Mouse (Mus musculus) naive thymus-derived CD4-positive, alpha-beta T cell, adult 2 months (primary cell): Measurements from ENCODE around the gene Ube2k.
"Not testable (repeated sequence)": the region's sequence is repeated elsewhere in the genome, so short reads cannot be mapped to it uniquely, and the experiment has no call there.

Experiments used
- DNase-seq: peaks from one replicate; pipeline ENCODE4 v3.0.0-alpha.2; 2011; ENCODE audit warnings: low read depth

The Ube2k gene

DNA sequence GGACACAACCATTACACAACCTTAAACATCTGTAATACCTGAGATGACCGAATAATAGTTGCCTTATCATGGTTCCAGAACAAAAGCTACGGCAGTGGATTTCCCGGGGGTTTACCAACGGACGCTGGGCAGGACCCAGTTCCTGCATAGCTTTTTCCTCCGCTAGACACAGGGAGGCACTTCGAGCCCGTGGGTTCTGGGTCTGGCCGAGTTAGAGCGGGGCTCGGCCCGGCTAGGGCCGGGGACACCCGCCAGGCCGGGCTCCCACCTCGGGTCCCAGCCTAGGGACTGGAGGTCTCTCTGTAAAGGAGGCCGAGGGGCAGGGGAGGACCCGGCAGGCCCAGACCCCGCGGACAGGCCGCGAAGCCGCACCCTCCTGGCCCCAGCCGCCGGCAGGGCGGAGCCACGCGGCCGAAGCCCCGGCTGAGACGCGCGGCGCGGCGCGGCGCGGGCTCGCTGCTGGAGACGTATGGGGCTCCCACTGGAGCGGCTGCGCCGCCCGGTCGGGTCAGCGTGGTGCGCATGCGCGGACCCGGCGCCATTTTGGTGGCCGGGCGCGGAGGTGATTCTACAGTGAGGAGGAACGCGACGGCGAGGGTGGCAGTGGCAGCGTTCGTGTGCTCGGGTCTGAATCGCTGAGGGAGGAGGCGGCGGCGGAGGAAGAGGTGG lies at the start of gene Ube2k, which contains the start of gene Smim14:
TSS of gene Ube2k (plus strand) at position 483 of the 669 bp plus-strand sequence.
TSS of gene Smim14 (minus strand) at position 434 of the 669 bp plus-strand sequence.
- peak; percentile 95 for DNase-seq

DNA sequence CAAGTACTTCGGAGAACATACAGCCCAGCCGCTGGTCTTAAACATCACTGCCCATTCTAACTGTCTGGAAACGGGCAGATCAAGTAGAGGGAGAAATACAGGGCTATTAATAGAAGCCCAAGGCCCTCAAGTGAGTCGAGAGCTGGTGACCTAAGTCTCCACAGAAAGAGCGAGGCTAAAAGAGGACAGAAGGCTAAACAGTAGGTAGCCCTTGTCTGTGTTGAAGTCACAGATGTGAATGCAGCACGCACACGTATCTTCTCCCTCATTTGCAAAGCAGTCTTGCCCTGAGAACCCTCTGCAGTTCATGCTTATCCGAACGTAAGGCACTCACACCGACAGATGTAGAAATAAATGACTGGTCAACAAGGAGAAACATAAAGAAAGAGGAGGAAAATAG lies 49.7 kb upstream of the Ube2k start:
- DNase-seq: no peak

DNA sequence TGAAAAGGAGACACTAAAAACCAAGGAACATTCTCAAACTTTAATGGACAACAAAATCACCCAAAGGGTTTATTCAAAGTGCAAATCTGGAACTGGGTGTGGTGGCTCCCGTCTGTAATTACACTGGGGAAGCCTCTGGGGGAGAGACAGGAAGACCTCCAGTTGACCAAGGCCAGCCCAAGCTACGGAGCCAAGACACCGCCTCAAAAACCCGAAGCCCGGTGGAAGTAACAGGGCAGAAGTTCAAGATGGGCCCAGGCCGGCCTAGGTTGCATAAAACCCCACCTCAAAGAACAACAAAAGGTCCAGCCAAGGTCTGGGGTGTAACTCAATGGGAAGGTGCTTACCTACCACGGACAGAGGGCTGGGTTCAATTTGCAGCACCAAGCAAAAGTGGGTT lies 48.3 kb upstream of the Ube2k start:
- no peak for DNase-seq

DNA sequence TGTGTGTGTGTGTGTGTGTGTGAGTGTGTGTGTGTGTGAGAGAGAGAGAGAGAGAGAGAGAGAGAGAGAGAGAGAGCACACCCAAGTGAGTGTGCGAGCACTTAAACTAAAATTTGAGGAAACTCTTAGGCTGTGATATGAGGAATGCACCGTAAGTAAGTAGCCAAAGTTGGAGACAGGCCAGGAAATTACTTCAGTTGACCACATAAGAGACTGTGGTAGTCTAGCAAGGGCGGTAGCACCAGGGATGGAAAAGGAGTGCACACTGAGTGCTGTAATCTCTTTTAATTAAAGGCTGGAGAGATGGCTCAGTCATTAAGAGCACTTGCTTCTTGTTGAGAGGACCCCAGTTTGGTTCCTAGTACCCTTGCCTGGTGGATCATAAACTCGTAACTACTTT lies 47.2 kb upstream of the Ube2k start:
- peak; percentile 65 for DNase-seq

DNA sequence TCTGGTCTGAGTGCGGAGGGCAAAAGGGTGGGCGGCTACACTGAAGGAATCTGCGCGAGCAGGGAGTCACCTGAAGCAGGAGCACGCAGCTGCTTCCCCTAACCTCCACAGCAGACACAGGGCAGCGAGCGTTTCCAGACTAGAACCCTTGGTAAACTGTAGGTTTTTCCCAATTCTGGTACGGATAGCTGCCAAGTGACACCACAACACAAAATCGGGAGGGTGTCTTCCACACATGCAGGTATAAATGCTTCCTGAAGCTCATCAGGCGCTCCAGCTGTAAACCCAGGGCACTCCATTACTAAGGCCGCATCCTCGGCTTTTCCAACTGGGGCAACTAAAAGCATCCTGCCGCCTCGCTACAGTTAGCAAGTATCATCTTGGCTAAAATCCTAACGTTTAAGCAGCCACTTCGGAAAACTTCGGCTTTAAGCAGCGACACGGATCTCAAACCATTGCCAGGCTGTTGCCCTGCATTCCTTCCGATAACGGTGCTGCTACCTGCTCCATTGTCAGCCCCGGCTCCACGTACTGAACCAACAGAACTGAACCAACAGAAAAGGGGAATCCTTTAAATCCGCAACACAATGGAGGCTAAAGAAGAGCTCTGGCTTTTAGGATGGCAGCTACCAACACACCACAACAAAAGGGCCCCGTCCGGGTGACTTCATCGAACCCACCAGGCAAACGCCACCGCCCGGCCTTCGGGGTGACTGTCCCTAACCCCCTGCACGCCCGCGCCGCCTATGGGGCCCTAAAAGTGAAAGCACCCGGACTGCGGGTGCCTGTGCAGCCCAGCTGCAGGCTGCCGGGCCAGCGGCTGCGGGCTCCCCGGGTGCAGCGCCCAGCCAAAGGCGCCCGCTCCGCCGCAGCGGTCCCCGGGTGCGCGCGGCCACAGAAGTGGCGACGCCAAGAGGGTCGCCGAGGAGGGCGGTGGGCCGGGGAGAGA lies 45.0 kb upstream of the Ube2k start:
- DNase-seq: peak; percentile 86

DNA sequence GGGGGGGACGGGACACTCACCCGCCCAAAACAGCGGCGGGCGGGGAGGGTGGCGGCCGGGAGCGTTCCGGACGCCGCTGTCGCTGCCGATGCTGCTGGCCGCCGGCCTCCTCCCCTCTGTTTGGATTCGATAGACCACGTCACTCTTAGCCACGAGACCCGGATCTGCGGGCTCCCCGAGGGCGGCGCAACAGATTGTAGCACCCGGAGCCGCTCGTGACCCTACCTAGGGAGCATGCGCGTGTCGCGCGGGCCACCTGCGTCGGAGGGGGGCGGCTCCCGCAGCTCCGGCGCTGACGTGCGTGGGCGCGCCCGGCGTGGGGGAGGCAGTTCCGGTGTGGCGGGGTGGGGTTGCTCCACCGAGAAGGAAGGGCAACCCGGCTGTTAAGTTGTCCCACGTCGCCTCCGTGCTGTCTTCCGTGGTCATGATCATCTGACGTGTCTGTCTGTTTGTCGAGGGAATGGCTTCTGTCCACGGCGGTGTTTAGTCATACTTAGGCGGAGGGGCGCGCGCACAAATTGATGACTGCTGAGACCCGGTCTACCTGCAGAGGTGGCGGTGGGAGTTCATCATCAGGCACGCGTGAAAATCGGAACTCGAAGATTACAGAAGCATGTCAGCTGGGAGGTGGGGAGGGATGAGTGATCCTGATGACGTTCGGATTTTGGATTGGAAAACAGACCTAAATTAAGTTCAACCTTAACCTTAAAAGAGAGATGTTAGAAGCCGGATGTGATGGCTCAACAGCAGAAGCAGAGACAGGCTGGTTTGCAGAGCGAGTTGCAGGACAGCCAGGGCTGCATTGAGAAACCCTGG lies 44.1 kb upstream of the Ube2k start, which contains the start of gene Gm43552:
TSS of gene Gm43552 (minus strand) at position 118 of the 816 bp plus-strand sequence.
- DNase-seq: peak; percentile 98

DNA sequence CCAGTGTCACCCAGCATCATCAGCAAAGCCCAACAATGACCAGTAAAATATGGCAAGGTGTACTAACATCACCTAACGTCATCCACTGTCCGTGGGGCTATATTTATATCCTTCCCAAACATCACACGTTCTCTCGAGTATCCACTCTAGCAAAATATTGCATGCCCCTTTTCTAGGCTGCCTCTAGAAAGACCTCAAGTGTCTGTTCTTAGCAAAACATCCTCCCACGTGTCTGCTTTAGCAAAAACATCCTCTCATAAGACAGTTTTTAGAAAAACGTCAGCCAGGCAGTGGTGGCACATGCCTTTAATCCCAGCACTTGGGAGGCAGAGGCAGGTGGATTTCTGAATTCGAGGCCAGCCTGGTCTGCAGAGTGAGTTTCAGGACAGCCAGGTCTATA lies 36.8 kb upstream of the Ube2k start:
- peak; percentile 47 for DNase-seq

DNA sequence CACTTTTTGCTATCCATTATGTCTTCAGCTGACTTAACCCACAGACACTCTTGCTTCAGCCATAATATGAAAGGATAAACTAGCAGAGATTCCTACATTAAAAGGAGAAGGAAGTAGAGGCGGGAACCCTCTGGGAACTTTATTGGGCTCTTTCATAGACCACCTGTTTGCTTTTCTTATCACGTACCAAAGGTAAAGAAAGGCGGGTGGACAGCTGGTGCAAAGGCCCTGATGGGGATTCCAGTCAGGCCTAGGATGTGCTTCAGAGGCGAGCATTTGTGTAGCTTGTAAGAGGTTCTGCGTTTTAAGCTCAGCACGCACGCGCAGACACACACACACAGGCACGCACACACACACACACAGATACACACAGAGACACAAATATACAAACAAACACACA lies 35.6 kb upstream of the Ube2k start:
- no peak for DNase-seq

DNA sequence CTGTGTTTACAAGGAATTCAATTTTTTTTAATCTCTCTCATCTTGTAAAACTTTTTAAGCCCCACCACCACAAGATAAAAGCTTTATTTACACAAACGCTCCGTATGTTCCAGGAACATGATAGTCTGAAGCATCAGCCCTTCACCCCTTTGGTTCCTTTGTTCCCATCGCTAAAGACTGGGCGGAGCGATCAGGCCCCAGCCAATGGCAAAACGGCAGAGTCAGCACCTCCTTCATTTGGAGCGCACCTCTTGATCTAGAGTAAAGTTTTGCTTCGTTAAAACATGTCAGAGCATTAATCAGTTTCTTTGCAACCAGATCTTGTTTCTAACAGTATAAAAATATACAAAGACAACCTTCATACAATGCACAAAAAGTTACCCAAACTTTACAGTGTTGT lies 31.2 kb upstream of the Ube2k start:
- DNase-seq: peak; percentile 39

DNA sequence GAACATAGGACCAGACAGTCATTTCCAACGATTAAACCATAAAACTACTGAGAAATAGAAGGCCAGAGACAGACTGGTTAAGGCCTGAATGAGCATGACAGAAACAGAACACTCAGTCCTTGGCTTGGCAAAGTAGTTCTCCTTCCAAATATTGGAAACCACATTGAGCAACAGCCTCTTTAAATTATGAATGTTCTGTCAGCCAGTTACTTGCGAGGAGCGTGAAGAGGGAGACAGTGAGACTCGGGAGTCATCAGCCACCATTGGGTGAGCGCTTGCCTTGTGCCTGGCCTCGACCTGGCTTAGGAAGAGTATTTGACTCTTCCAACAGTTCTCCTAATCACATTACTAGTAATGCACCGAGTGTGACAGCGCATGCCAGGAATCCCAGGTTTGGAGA lies 28.6 kb upstream of the Ube2k start:
- DNase-seq: no peak

DNA sequence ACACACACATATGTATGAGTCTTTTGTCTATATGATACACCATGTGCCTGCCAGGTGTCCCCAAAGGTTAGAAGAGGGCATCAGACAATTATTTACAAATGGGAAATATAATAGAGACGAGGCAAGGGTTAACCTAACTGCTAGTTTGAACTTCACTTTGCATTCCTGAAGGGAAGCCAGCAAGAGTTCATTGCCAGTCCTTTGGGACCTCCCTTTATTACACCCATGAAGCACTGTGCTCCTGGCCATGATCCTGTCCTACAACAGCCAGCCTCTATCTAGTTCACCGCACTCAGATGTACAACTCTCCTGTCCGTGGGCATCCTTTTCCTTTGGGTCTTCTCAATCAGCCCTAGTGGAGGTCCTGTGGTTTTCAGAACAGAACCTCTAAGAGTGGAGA lies 23.5 kb upstream of the Ube2k start:
- DNase-seq: no peak

DNA sequence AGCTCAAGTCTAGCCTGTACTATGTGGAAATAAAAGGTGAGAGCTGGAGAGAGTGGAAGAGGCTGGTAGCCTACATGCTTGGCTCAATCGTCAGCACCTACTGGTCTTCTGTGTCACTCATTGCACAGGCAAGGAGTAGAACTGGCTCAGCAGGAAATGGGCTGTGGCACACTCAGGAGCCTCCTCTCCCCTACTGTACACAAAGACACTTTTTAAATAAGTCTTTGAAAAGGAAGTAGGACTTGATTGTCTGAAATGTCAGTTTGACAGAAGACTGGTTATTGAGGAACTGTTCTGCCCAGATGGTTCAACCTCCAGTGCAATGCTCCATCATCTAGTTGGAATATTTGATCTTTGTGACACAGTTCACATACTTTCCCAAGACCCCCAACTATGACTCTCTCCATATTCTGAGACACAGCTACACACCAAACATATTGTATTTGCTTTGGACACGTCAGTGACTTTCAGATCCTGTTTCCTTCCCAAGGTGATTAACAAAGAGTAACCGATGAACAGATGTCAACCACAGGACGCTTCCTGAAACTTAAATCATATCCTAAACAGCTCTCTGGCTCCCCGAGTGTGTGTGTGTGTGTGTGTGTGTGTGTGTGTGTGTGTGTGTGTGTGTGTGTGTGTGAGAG lies 22.3 kb upstream of the Ube2k start:
- peak; percentile 75 for DNase-seq

DNA sequence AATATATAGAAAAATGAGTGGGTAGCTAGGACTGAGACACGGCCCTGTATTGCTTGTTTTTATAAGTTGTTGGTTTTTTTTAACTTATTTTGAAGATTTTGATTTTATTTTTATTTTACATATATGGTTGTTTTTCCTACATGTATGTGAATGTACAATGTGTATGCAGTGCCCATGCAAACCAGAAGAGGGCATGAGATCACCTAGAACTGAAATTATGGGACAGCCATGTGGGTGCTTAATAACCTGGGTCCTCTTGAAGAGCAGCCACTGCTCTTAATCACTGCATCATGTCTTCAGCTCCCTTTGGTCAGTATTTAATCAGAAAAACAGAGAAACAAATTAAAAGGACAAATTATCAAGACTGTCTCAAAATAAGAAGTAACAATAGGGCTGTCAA lies 15.2 kb upstream of the Ube2k start:
- peak; percentile 44 for DNase-seq

DNA sequence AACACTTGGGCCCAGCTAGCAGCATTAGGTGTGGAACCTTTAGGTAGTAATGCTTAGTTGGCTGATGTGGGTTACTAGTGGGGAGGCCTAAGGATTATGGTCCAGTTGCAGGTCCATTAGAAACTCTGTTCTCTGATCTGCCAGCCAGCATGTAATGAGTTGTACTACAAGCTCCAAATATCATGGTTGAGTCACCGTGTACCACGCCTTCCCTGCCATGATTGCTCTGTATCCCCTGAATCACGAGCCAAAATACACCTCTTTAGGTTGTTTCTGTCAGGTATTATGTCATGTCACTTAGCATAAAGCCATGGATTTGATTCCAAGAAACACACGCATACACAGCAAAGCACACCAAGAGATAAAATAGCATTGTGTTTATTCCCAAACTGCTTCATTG lies 12.2 kb upstream of the Ube2k start:
- DNase-seq: no peak

DNA sequence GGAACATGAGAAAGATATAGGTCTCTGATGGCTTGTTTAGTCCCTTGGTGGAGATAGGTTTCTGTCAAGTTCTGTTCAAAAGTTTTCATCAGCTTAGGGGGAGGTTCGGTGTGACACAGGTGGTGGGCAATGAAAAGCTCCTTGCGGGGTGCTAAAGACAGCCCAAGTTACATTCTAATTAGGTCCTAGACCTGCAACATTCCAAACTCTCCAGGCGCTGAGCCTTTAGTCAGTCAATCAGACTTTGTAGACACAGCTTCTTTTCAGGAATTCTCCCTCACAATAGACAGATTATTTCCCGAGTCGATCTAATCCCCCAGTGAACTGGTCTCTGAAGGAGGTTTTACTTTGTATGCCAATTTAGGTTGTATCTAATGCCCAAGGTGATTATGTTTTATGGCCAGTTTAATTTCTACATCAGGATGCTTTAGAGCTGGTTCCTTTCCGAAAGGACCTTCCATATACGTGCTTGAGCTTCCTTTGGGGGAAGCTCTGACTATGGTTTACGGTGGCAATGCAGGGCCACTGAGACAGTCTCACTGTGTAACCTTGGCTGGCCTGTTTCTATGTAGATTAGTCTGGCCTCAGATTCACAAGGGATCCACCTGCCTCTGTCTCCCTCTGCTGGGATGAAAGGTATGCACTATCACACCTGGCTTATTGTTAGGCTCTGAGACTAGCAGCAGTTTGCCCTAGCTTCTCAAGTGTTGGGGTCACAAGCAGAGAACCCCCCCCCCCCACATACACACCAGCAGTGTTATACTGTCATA lies 11.2 kb upstream of the Ube2k start:
- peak; percentile 66 for DNase-seq

DNA sequence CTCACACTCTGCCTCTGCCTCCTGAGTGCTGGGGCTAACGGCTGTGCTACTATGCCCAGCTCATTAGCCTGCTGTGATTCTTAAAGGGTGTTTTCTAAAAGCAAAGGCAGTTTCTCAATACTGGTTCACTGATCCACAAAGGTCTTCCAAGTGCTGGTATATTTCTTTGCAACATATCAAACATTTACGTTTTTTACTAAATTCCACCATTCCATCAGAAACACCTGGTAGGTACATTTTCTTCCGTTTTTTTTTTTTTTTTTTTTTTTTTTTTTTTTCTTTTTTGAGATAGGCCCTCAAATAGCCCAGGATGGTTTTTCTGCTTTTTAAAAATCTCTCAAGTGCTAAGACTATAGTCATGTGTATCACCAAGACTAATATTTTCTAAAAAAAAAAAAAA lies 5.8 kb upstream of the Ube2k start:
- no peak for DNase-seq

DNA sequence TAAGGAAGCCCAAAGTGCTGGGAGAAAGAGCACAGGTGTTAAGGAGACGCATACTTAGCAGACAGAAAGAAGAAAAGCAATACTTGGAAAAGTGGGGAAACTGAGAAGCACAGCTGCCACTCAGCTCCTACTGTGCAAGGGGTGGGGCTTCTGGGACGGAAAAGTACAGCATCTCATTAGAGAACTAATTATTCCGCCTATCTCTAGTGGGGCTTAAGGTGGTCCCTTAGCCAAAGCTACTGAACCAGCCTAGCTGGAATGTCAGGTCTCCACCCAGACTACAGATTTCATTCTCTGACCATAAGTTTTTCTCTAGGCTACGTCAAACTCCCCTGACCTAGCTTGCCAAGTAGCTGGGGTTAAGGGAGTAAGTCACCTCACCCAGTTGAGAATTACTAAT lies 2.5 kb upstream of the Ube2k start:
- no peak for DNase-seq

DNA sequence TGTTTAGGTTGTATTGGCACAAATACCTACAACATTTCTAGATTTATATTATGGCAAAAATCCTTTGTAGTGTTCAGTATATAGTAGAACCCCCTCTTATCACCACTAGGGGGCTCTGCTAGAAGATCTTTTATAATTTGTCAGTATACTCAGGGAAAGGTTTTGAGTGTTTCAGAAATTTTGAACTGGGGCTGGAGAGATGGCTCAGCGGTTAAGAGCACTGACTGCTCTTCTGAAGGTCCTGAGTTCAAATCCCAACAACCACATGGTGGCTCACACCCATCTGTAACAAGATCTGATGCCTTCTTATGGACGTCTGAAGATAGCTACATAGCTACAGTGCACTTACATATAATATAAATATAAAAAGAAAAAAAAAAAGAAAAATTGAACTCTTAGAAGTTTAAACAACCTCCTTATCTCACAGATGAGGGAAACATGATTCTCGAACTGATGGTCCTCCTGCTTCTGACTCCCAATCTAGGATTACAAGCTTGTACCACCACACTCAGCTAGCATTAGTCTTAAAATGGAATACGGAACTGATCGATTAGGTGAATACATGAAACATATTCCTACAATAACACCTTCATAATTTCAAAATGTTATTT lies 1.5 kb upstream of the Ube2k start:
- DNase-seq: peak; percentile 82

DNA sequence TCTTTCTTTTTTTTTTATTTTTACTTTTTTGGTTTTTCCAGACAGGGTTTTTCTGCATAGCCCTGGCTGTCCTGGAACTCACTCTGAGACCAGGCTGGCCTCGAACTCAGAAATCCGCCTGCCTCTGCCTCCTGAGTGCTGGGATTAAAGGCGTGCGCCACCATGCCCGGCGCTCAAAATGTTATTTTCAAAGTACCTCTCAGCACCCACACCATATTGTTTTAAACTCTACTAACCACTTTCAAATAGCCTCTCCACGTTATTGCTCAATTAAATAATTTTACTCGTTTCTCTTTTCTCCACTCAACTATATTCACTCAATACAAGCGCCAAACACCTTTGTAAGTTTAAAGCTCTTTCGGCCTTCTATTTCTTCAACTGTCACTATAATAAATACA lies 966 bp upstream of the Ube2k start:
- not testable (repeated sequence) for DNase-seq

DNA sequence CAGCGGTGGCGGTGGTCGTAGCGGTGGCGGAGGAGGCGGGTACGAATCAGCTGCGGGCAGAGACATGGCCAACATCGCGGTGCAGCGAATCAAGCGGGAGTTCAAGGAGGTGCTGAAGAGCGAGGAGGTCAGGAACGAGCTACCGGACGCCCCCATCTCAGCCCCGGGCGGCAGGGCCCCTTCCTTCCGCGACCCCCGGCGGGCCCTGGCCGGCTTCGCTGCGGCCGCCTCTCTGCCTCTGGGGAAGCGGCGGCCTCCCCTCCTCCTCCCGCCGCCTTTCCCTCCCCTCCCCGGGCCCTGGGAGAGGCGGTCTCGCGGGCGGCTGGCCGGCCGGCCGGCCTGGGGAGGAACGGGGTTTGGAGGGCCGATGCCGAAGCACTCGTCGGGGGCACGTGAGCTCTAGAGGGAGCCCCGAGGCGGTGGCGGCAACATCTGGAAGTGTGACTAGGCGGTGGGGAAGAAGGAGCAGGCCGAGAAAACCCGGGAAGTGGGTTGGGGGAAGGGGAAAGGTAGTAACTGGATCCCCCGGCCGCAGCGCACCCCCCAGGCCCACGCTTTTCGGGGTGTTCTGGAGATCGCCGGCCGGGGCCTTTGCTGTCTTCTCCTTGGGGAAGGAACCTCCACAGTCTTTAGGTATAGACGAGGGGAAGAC lies 513 bp downstream of the Ube2k start:
- no peak for DNase-seq
